Mouse (Mus musculus): ENCODE data around the gene Rab3il1. TPM values are rescaled to one million over a fixed set of nuclear protein-coding genes. Genes with fewer than 3 reads are reported as not detected.
A peak's percentile ranks its signal among the peaks of the same experiment; 100 is the strongest.

Gene Rab3il1
- polyA plus RNA-seq, 1 experiment from 2014 or later, result 30.3 TPM

DNA sequence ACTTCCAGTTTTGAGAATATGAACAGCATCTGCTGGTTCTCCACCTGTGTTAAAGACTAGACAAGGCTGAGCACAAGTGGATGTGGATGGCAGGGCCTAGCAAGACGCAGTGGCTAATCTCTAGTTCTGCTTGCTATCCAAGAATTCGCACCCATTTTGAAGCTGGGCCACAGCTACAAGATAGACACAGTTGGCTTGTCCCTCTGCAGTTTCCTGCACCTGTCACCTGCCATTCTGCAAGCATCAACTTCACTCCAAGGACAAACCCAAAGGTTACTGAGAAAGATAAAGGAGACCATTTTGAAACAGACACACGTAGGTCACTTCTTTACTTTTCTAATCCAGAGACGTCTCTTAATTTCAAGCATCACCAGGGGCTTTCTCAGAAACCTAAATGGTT, 19.8 kb upstream of the Rab3il1 start:
- 67% methylated on average over 4 of the region's 4 CpGs for WGBS
- no peak for ATAC-seq (ENCODE audit: low read depth)
- H3K36me3 ChIP-seq (ENCODE audit: control insufficient read depth, insufficient read depth, low read length), result peaks cover 21% of the 10 kb centered on the region
- H3K27me3 ChIP-seq (ENCODE audit: control insufficient read depth, insufficient read depth, low read depth, low read length), result no peaks in the 10 kb centered on the region
- peaks cover 33% of the 10 kb centered on the region for H3K4me1 ChIP-seq (replicated peaks; ENCODE audit: control insufficient read depth, insufficient read depth, low read length)
- H3K27ac ChIP-seq (ENCODE audit: low read length), result peak overlapping the region; percentile 93
- peak overlapping the region; percentile 75 for H3K9ac ChIP-seq (ENCODE audit: low read length)
- H3K4me2 ChIP-seq (ENCODE audit: low read depth, low read length), result peak overlapping the region; percentile 83
- H3K4me3 ChIP-seq (ENCODE audit: low read length), result peak overlapping the region; percentile 96
- no peaks in the 10 kb centered on the region for H3K9me3 ChIP-seq (ENCODE audit: control insufficient read depth, low read length)

DNA sequence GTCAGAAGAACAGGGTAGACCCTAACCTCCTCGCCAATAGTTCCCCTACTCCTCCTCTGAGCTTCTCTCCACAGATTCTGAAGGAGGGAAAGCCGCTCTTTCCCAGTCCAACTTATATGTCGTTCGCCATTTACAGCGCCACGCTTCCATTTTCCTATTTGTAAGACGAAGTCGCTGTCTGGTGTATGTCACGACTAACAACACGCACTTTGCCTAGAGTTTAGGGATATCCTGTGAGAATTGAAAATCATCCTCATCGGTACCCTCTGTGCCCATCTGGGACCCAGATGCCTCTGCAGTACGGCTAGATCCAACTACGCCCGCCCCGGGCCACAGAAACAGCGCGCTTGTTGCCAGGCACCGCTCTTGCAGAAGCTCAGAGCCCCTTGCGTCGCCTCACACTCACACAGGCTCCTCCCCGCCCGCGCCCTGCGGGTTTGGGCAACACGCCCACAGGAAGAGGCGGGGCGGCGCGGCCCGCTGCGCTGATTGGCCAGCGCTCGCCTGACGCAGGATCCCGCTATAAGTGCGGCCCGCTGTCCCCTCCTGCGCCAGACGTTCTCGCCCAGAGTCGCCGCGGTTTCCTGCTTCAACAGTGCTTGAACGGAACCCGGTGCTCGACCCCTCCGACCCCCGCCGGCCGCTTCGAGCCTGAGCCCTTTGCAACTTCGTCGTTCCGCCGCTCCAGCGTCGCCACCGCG, 19.2 kb upstream of the Rab3il1 start:
- Histone ChIP-seq H3K9ac (ENCODE audit: low read length) (peak overlapping the region; percentile 98), H3K4me2 (ENCODE audit: low read depth, low read length) (peak overlapping the region; percentile 83), H3K27ac (ENCODE audit: low read length) (peak overlapping the region; percentile 98), H3K27me3 (ENCODE audit: control insufficient read depth, insufficient read depth, low read depth, low read length) (no peaks in the 10 kb centered on the region), H3K9me3 (ENCODE audit: control insufficient read depth, low read length) (no peaks in the 10 kb centered on the region), H3K4me3 (ENCODE audit: low read length) (peak overlapping the region; percentile 96), H3K36me3 (ENCODE audit: control insufficient read depth, insufficient read depth, low read length) (peaks cover 21% of the 10 kb centered on the region), H3K4me1 (replicated peaks; ENCODE audit: control insufficient read depth, insufficient read depth, low read length) (peaks cover 33% of the 10 kb centered on the region)
- ATAC-seq (ENCODE audit: low read depth), result peak; percentile 98
- WGBS, result under 1% methylated on average over 45 of the region's 59 CpGs

DNA sequence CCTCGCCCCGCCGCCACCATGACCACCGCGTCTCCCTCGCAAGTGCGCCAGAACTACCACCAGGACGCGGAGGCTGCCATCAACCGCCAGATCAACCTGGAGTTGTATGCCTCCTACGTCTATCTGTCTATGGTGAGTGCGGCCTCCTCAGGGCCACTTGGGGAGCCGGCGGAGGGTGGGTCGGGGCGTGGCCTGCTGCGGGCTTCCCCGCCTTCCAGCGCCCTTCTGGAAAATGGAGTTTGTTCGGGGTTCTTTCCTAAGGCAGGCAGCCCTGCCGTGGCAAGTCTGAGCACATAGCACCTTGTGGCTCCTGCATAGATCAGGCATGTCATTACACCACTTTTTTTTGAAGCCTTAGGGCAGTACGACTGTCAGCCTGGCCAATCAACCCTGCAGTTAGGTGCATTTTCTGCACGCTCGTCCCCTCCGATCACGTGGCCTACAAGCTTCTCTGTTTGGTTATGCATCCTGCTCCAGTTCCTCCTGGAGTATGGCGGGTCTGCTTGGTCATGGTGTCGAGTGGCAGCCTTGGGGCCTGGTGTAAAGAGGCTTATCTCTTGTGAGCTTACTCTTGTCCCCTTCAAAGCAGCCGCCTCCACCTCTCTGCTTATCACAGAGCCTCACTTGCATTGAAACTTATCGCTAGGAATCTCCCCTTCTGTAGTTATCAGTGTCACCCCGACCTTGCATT, 18.5 kb upstream of the Rab3il1 start:
- H3K4me3 ChIP-seq (ENCODE audit: low read length), result peak overlapping the region; percentile 96
- H3K27me3 ChIP-seq (ENCODE audit: control insufficient read depth, insufficient read depth, low read depth, low read length), result no peaks in the 10 kb centered on the region
- H3K4me1 ChIP-seq (replicated peaks; ENCODE audit: control insufficient read depth, insufficient read depth, low read length), result peaks cover 29% of the 10 kb centered on the region
- no peaks in the 10 kb centered on the region for H3K9me3 ChIP-seq (ENCODE audit: control insufficient read depth, low read length)
- peak overlapping the region; percentile 98 for H3K9ac ChIP-seq (ENCODE audit: low read length)
- peak overlapping the region; percentile 98 for H3K27ac ChIP-seq (ENCODE audit: low read length)
- WGBS, result under 1% methylated on average over 30 of the region's 31 CpGs
- H3K4me2 ChIP-seq (ENCODE audit: low read depth, low read length), result peak overlapping the region; percentile 77
- peaks cover 21% of the 10 kb centered on the region for H3K36me3 ChIP-seq (ENCODE audit: control insufficient read depth, insufficient read depth, low read length)
- ATAC-seq (ENCODE audit: low read depth), result peak; percentile 79

- peak overlapping the region; percentile 96 for H3K4me3 ChIP-seq (ENCODE audit: low read length)
- H3K36me3 ChIP-seq (ENCODE audit: control insufficient read depth, insufficient read depth, low read length), result peaks cover 21% of the 10 kb centered on the region
- no peaks in the 10 kb centered on the region for H3K9me3 ChIP-seq (ENCODE audit: control insufficient read depth, low read length)
- H3K4me2 ChIP-seq (ENCODE audit: low read depth, low read length), result peak overlapping the region; percentile 77
- no peaks in the 10 kb centered on the region for H3K27me3 ChIP-seq (ENCODE audit: control insufficient read depth, insufficient read depth, low read depth, low read length)
- 86% methylated on average over 20 of the region's 20 CpGs for WGBS
- peak overlapping the region; percentile 98; the same call in 1 of the 2 replicates for H3K9ac ChIP-seq (ENCODE audit: low read length)
- H3K27ac ChIP-seq (ENCODE audit: low read length), result no peak overlapping the region
- no peak for ATAC-seq (ENCODE audit: low read depth)
- H3K4me1 ChIP-seq (replicated peaks; ENCODE audit: control insufficient read depth, insufficient read depth, low read length), result peaks cover 17% of the 10 kb centered on the region
Observed at GRCm38 (mm10) chr19:9984111-9985055, 17.1 kb upstream of the Rab3il1 start.

- ATAC-seq (ENCODE audit: low read depth), result no peak
- H3K27ac ChIP-seq (ENCODE audit: low read length), result no peak overlapping the region
- no peak overlapping the region for H3K4me2 ChIP-seq (ENCODE audit: low read depth, low read length)
- no peak overlapping the region for H3K9ac ChIP-seq (ENCODE audit: low read length)
- 89% methylated on average over 6 of the region's 6 CpGs for WGBS
- peaks cover 21% of the 10 kb centered on the region for H3K36me3 ChIP-seq (ENCODE audit: control insufficient read depth, insufficient read depth, low read length)
- no peak overlapping the region for H3K4me3 ChIP-seq (ENCODE audit: low read length)
- H3K9me3 ChIP-seq (ENCODE audit: control insufficient read depth, low read length), result no peaks in the 10 kb centered on the region
- no peaks in the 10 kb centered on the region for H3K27me3 ChIP-seq (ENCODE audit: control insufficient read depth, insufficient read depth, low read depth, low read length)
- H3K4me1 ChIP-seq (replicated peaks; ENCODE audit: control insufficient read depth, insufficient read depth, low read length), result peaks cover 16% of the 10 kb centered on the region
Observed at GRCm38 (mm10) chr19:9985190-9985899, 16.1 kb upstream of the Rab3il1 start.

- peaks cover 21% of the 10 kb centered on the region for H3K36me3 ChIP-seq (ENCODE audit: control insufficient read depth, insufficient read depth, low read length)
- H3K4me2 ChIP-seq (ENCODE audit: low read depth, low read length), result no peak overlapping the region
- 88% methylated on average over 2 of the region's 2 CpGs for WGBS
- H3K9ac ChIP-seq (ENCODE audit: low read length), result no peak overlapping the region
- H3K27ac ChIP-seq (ENCODE audit: low read length), result no peak overlapping the region
- H3K4me3 ChIP-seq (ENCODE audit: low read length), result no peak overlapping the region
- H3K9me3 ChIP-seq (ENCODE audit: control insufficient read depth, low read length), result no peaks in the 10 kb centered on the region
- H3K4me1 ChIP-seq (replicated peaks; ENCODE audit: control insufficient read depth, insufficient read depth, low read length), result peaks cover 16% of the 10 kb centered on the region
- ATAC-seq (ENCODE audit: low read depth), result no peak
- H3K27me3 ChIP-seq (ENCODE audit: control insufficient read depth, insufficient read depth, low read depth, low read length), result no peaks in the 10 kb centered on the region
Observed at GRCm38 (mm10) chr19:9985900-9986421, 15.5 kb upstream of the Rab3il1 start.

GRCm38 (mm10) chr19:9987192-9987591, 14.3 kb upstream of the Rab3il1 start:
- Histone ChIP-seq H3K4me1 (replicated peaks; ENCODE audit: control insufficient read depth, insufficient read depth, low read length) (peaks cover 11% of the 10 kb centered on the region), H3K36me3 (ENCODE audit: control insufficient read depth, insufficient read depth, low read length) (peaks cover 21% of the 10 kb centered on the region), H3K27ac (ENCODE audit: low read length) (no peak overlapping the region), H3K27me3 (ENCODE audit: control insufficient read depth, insufficient read depth, low read depth, low read length) (no peaks in the 10 kb centered on the region), H3K4me2 (ENCODE audit: low read depth, low read length) (no peak overlapping the region), H3K9ac (ENCODE audit: low read length) (no peak overlapping the region), H3K9me3 (ENCODE audit: control insufficient read depth, low read length) (no peaks in the 10 kb centered on the region), H3K4me3 (ENCODE audit: low read length) (no peak overlapping the region)
- ATAC-seq (ENCODE audit: low read depth), result no peak
- 36% methylated on average over 6 of the region's 6 CpGs for WGBS

DNA sequence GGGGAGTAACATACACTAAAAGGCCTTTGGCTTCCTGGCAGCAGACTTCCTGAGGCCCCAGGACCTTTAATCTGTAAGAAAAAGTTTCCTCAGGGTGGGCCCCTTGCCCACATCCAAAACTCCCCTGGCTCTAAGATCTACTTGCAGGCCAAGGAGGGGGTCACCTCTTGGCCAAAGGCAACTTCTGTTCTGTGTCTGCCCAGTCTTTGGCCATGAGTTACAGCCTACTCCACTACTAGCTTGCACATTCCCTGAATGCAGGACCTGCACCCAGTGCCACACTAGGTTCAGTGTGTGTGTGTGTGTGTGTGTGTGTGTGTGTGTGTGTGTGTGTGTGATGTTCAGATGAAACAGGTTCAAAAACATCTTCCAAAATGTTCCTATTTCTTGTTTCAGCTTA, 13.9 kb upstream of the Rab3il1 start:
- H3K9ac ChIP-seq (ENCODE audit: low read length), result no peak overlapping the region
- no peak overlapping the region for H3K4me2 ChIP-seq (ENCODE audit: low read depth, low read length)
- H3K4me1 ChIP-seq (replicated peaks; ENCODE audit: control insufficient read depth, insufficient read depth, low read length), result peaks cover 12% of the 10 kb centered on the region
- no peak for ATAC-seq (ENCODE audit: low read depth)
- H3K27me3 ChIP-seq (ENCODE audit: control insufficient read depth, insufficient read depth, low read depth, low read length), result no peaks in the 10 kb centered on the region
- no peaks in the 10 kb centered on the region for H3K9me3 ChIP-seq (ENCODE audit: control insufficient read depth, low read length)
- H3K27ac ChIP-seq (ENCODE audit: low read length), result no peak overlapping the region
- peaks cover 21% of the 10 kb centered on the region for H3K36me3 ChIP-seq (ENCODE audit: control insufficient read depth, insufficient read depth, low read length)
- no peak overlapping the region for H3K4me3 ChIP-seq (ENCODE audit: low read length)

Measured in lung, embryonic 16.5 days (tissue).